Mouse (Mus musculus) midbrain, embryonic 14.5 days (tissue): ENCODE measurements at regions not wholly inside any gene's neighbourhood (a gene's known extent, or its start where the extent isn't known, plus 50 kb on each side); places are given as distances from the start of the nearest gene placed in this dataset.

ENCODE experiments used
- ATAC-seq: fragments of 200-750 bp; cut with Nextera tagmentation; 2 replicates; pipeline ENCODE4 v1.8.0; 2017; ENCODE audit warnings: moderate number of reproducible peaks, moderate library complexity; ENCODE audit not compliant: low FRiP score, low TSS enrichment
- DNase-seq: peaks from one replicate; pipeline ENCODE4 v3.0.0-alpha.2; 2015
- H3K27ac ChIP-seq: fragments of 300-500 bp; sonication (generic); replicated peaks from 2 replicates; pipeline ENCODE4 v1.5.1; 2014; ENCODE audit warnings: mild to moderate bottlenecking, low read depth, low read length, moderate library complexity
- H3K27me3 ChIP-seq: fragments of 300-500 bp; sonication (generic); 2 replicates; pipeline ENCODE4 v1.6.1; 2014; ENCODE audit warnings: low read length, control low read depth, mixed read lengths; ENCODE audit not compliant: control insufficient read depth, insufficient read depth
- H3K36me3 ChIP-seq: fragments of 300-500 bp; sonication (generic); 2 replicates; pipeline ENCODE4 v1.6.1; 2014; ENCODE audit warnings: low read length, control low read depth; ENCODE audit not compliant: control insufficient read depth, insufficient read depth
- H3K4me1 ChIP-seq: fragments of 300-500 bp; sonication (generic); 2 replicates; pipeline ENCODE4 v1.6.1; 2014; ENCODE audit warnings: mild to moderate bottlenecking, antibody characterized with exemption, low read length, control low read depth; ENCODE audit not compliant: control insufficient read depth, insufficient read depth
- H3K4me2 ChIP-seq: fragments of 300-500 bp; sonication (generic); 2 replicates; pipeline ENCODE4 v1.6.1; 2014; ENCODE audit warnings: mild to moderate bottlenecking, low read length, moderate library complexity
- H3K4me3 ChIP-seq: fragments of 300-500 bp; sonication (generic); replicated peaks from 2 replicates; pipeline ENCODE4 v1.5.1; 2014; ENCODE audit warnings: low read depth, low read length
- H3K9ac ChIP-seq: fragments of 300-500 bp; sonication (generic); replicated peaks from 2 replicates; pipeline ENCODE4 v1.6.1; 2014; ENCODE audit warnings: mild to moderate bottlenecking, low read length, moderate library complexity
- H3K9me3 ChIP-seq: fragments of 300-500 bp; sonication (generic); 2 replicates; pipeline ENCODE4 v1.6.1; 2016; ENCODE audit warnings: low read length, control low read depth, mixed read lengths; ENCODE audit not compliant: control insufficient read depth
- WGBS: fragments of 180-500 bp; shearing (Covaris S2); extraction: QIAGEN DNeasy Blood & Tissue Kit; methylation state at CpG from one replicate; pipeline ENCODE4 v1.1.7; 2014; 5-methylcytosine and 5-hydroxymethylcytosine counted together

DNA sequence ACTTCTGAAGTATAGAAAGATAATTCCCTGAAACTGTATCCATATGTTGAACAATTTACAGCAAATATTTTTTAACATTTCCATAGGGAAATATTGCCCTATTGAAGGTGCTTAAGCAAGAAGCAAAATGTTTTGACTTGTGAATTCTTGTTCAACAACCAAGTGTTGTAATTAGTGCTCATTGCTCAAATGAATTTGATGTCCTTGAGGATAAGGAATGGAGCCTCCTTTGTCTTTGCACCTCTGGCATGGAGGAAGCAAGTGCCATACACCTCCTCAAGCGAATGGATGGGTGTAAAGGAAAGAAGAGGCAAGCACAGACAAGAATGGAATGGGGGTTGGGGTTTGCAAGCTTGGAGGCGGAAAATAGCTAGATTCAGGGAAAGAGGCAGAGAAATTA lies 59.2 kb upstream of the Agbl1 start:
- DNase-seq (no peak), ATAC-seq (no peak)
- WGBS = 87% methylated on average over 2 of the region's 2 CpGs
- no peak overlapping the region for H3K4me2 ChIP-seq
- no peak overlapping the region for H3K4me3 ChIP-seq
- H3K27me3 ChIP-seq = no peaks in the 10 kb centered on the region
- H3K27ac ChIP-seq = no peak overlapping the region
- H3K36me3 ChIP-seq = no peaks in the 10 kb centered on the region
- no peaks in the 10 kb centered on the region for H3K9me3 ChIP-seq
- no peaks in the 10 kb centered on the region for H3K4me1 ChIP-seq
- no peak overlapping the region for H3K9ac ChIP-seq

DNA sequence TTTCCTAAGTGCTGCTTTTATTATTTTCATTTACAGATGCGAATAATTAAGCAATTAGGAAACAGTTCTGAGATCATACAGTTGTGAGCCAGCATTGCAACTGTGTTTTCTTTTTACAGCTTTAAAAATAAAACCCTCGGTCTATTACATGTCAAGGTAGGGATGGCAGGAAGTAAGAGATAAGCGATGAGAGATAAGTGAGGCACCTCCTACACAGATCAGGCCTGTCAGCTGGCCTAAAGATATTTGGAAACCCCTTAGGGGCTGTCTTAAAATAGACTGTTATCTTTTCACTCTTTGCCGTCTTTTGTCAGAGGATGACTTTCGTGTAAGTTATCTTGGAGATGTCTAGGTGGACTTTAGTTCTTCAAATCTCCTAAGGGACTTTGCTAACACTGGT lies 53.5 kb upstream of the Agbl1 start:
- Histone ChIP-seq H3K4me2 (no peak overlapping the region), H3K9ac (no peak overlapping the region), H3K27me3 (no peaks in the 10 kb centered on the region), H3K9me3 (no peaks in the 10 kb centered on the region), H3K4me3 (no peak overlapping the region), H3K27ac (no peak overlapping the region), H3K4me1 (no peaks in the 10 kb centered on the region), H3K36me3 (no peaks in the 10 kb centered on the region)
- 91% methylated on average over 5 of the region's 5 CpGs for WGBS
- ATAC-seq (no peak), DNase-seq (no peak)

DNA sequence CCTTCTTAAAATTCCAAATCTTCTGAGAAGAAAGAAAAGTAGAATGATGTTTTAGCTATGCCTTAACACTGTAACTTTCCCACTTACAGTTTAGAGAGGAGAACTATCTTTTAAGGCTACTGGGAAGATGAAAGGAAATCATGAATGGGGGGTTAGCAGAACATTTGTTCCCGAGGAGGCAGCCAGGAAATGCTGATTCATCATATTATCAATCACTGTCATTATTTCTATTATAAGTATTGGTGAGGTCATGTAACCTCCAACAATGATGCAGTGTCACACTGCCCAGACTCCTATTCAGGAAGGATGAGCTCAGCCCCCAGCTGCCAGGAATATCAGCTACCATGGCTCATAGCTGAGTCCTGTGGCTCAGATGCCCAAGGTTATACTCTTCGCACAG lies 52.3 kb upstream of the Agbl1 start:
- Histone ChIP-seq H3K9ac (no peak overlapping the region), H3K36me3 (no peaks in the 10 kb centered on the region), H3K4me3 (no peak overlapping the region), H3K9me3 (no peaks in the 10 kb centered on the region), H3K4me1 (no peaks in the 10 kb centered on the region), H3K4me2 (no peak overlapping the region), H3K27me3 (no peaks in the 10 kb centered on the region), H3K27ac (no peak overlapping the region)
- no peak for DNase-seq
- no peak for ATAC-seq
- WGBS = 79% methylated on average over 2 of the region's 2 CpGs
